Mouse (Mus musculus) kidney, adult 2 months (tissue): ENCODE data around the gene Dnajc8. TPM values are rescaled to one million over a fixed set of nuclear protein-coding genes. Genes with fewer than 3 reads are reported as not detected.

ENCODE experiments used
- DNase-seq: peaks from one replicate; pipeline ENCODE4 v3.0.0; 2021
- H3K27ac ChIP-seq: fragments of 200-500 bp; 2 replicates; pipeline ENCODE4 v1.5.1; 2012; ENCODE audit warnings: low read depth, low read length, control low read depth, inconsistent platforms; ENCODE audit not compliant: insufficient read depth
- H3K27me3 ChIP-seq: fragments of 200-500 bp; replicated peaks from 2 replicates; pipeline ENCODE4 v1.6.1; 2012; ENCODE audit warnings: mild to moderate bottlenecking, moderate library complexity, low read length, inconsistent platforms; ENCODE audit not compliant: control insufficient read depth, insufficient read depth
- H3K36me3 ChIP-seq: fragments of 200-500 bp; 2 replicates; pipeline ENCODE4 v1.6.1; 2012; ENCODE audit warnings: mild to moderate bottlenecking, moderate library complexity, low read length, inconsistent platforms; ENCODE audit not compliant: control insufficient read depth, insufficient read depth
- H3K4me1 ChIP-seq: fragments of 200-500 bp; 2 replicates; pipeline ENCODE4 v1.6.1; 2011; ENCODE audit warnings: low read length; ENCODE audit not compliant: control insufficient read depth, insufficient read depth
- H3K4me3 ChIP-seq: fragments of 200-500 bp; 2 replicates; pipeline ENCODE4 v1.5.1; 2011; ENCODE audit warnings: mild to moderate bottlenecking, low read depth, low read length, control low read depth; ENCODE audit not compliant: insufficient read depth
- CTCF ChIP-seq: fragments of 200-500 bp; conservative IDR thresholded peaks from 2 replicates; pipeline ENCODE4 v1.5.1; 2011; ENCODE audit warnings: low read depth, mild to moderate bottlenecking, control low read depth, low read length, moderate library complexity, mixed read lengths; ENCODE audit not compliant: insufficient read depth, insufficient read length
- POLR2A ChIP-seq: fragments of 200-500 bp; IDR thresholded peaks from one replicate; pipeline ENCODE4 v1.6.1; 2011; ENCODE audit warnings: low read depth, low read length, control low read depth
- WGBS: fragments of 180-500 bp; shearing (Covaris S2); methylation state at CpG from one replicate; pipeline ENCODE4 v1.1.7; 2018; 5-methylcytosine and 5-hydroxymethylcytosine counted together
- polyA plus RNA-seq: library from polyadenylated mRNA; depleted of rRNA; stranded (reverse); fragments of >200 nt; gene quantifications from 2 replicates; pipeline ENCODE4 v1.2.3, GENCODE M21; 2012

Dnajc8 gene
- polyA plus RNA-seq, 1 experiment, result 32.2 TPM

- TF ChIP-seq CTCF (no peak), POLR2A (no peak)
- Histone ChIP-seq H3K27ac (peak overlapping the region; percentile 61), H3K36me3 (no peaks in the 10 kb centered on the region), H3K4me1 (peaks cover 20% of the 10 kb centered on the region; the same call in 1 of the 2 replicates), H3K27me3 (no peaks in the 10 kb centered on the region), H3K4me3 (no peak overlapping the region)
- WGBS, result 40% methylated on average over 2 of the region's 2 CpGs
- DNase-seq, result no peak
Measured at GRCm38 (mm10) chr4:132507210-132507609, 28.1 kb upstream of the Dnajc8 start.

- TF ChIP-seq POLR2A (peak; percentile 5), CTCF (no peak)
- peak overlapping the region; percentile 62 for H3K27ac ChIP-seq
- peak; percentile 95 for DNase-seq
Measured at GRCm38 (mm10) chr4:132509621-132510296, 25.6 kb upstream of the Dnajc8 start.

DNA sequence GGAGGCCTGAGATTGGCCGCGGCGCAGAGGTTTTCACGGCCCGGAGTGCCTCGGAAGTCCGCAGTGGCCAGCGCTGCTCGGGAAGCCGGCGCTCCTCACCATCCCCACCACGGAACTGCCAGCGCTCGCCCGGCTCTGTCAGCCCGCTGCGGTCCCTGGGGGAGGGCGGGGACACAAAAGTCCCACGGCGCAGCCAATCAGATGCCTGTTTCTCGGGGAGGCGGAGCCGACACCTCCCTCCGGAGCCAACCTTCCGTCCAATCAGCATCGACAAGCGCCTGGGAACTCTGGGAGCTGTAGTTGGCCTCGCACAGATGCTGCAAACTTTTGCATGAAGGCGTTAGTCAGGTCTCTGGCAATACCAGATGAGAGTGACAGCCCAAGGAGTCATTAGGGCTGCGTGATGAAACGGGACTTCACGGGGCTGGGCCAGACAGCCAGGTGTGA lies 25.0 kb upstream of the Dnajc8 start, which contains the start of gene Sesn2:
Sesn2 (minus strand) TSS at position 150 of the 447 bp plus-strand sequence.
- Histone ChIP-seq H3K36me3 (no peaks in the 10 kb centered on the region), H3K4me3 (peak within 1 kb of the TSS; percentile 75), H3K4me1 (peaks cover 17% of the 10 kb centered on the region; the same call in 1 of the 2 replicates), H3K27me3 (no peaks in the 10 kb centered on the region), H3K27ac (peak within 1 kb of the TSS; percentile 62)
- under 1% methylated on average over 32 of the region's 32 CpGs for WGBS
- DNase-seq, result peak; percentile 99
- TF ChIP-seq POLR2A (peak; percentile 90), CTCF (no peak)

More at GRCm38 (mm10) chr4:132509621-132510296, 25.6 kb upstream of the Dnajc8 start:
- peak overlapping the region; percentile 75 for H3K4me3 ChIP-seq
- H3K27me3 ChIP-seq, result no peaks in the 10 kb centered on the region
- H3K4me1 ChIP-seq, result peaks cover 17% of the 10 kb centered on the region; the same call in 1 of the 2 replicates
- no peaks in the 10 kb centered on the region for H3K36me3 ChIP-seq
- under 1% methylated on average over 52 of the region's 52 CpGs for WGBS

DNA sequence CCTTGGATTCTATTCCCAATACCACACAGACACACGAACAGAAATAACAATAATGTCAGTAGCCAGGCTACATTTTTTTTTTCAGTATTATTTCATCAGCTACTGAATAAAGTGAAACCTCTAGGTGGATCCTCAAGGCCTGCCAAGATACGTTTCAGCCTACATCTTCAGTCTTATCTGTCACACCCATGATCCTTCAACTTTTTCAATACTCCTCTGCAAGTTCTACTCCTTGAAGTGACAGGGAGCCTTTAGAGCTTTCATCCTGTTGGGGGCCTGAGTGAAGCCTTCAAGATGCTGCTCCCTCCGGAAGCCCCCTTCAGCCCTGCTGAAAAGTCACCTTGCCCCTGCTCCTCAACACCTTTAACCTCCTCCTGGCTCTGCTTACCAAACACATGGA lies 23.3 kb upstream of the Dnajc8 start:
- Histone ChIP-seq H3K27me3 (no peaks in the 10 kb centered on the region), H3K36me3 (no peaks in the 10 kb centered on the region), H3K4me1 (peaks cover 18% of the 10 kb centered on the region; the same call in 1 of the 2 replicates), H3K27ac (no peak overlapping the region), H3K4me3 (no peak overlapping the region)
- no peak for TF ChIP-seq POLR2A
- TF ChIP-seq CTCF, result no peak
- DNase-seq, result no peak
- WGBS, result 83% methylated on average over 3 of the region's 3 CpGs

DNA sequence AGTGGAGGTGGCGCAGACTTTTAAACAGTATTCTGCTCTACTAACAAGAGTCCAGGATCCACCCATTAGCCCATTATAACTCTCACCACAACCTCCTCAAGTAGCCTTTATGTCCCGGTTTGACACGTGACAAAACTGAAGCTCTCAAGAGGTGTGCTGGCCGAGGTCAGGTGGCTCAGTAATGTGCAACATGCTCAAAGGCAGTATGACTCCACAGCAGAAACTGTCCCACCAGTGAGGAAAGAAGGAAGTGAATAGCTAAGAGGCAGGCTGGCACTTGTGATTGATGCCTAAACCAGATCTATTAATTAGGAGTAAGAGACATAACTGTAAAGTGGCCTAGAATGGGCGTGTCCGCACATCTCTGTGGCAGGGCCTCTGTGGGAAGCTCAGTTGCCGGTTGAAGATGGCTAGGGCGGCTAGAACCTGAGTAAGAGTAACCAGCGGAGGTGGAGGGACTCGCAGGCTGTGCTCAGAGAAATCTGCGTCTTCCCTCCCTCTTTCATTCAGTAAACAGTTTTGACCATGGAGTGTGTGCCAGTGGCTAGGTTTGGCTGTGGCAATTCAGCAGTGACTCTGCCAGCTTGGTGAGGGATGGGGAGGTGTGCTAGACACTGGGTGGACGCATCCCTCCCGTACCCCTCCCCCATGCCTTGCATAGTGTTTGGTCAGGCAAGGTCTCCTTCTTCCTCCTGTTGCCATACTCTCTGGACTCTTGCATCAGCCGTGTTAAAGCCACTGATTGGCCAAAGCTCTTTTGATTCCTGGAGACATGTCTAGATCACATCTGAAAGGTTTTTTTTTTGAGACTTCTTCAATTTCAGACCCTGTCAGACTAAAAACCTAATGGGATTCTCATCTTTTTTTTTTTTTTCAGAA lies 21.7 kb upstream of the Dnajc8 start:
- 62% methylated on average over 14 of the region's 14 CpGs for WGBS
- H3K27me3 ChIP-seq, result no peaks in the 10 kb centered on the region
- H3K4me1 ChIP-seq, result peaks cover 19% of the 10 kb centered on the region
- no peak overlapping the region for H3K4me3 ChIP-seq
- H3K27ac ChIP-seq, result no peak overlapping the region
- TF ChIP-seq CTCF (no peak), POLR2A (no peak)
- no peak for DNase-seq
- H3K36me3 ChIP-seq, result no peaks in the 10 kb centered on the region

GRCm38 (mm10) chr4:132514555-132515135 lies 20.7 kb upstream of the Dnajc8 start:
- peak; percentile 93 for DNase-seq
- Histone ChIP-seq H3K27me3 (no peaks in the 10 kb centered on the region), H3K36me3 (no peaks in the 10 kb centered on the region), H3K4me1 (peaks cover 14% of the 10 kb centered on the region), H3K27ac (peak overlapping the region; percentile 94), H3K4me3 (peak overlapping the region; percentile 53)
- 2% methylated on average over 21 of the region's 21 CpGs for WGBS
- TF ChIP-seq POLR2A (no peak), CTCF (peak; percentile 84)
